Mouse (Mus musculus) induced T-regulatory cell, adult 2 months (primary cell): ENCODE measurements around the gene Srsf2.
"Not testable (repeated sequence)": the region's sequence is repeated elsewhere in the genome, so short reads cannot be mapped to it uniquely, and the experiment has no call there.

Experiments
- DNase-seq: peaks from one replicate; pipeline ENCODE4 v3.0.0-alpha.2; 2012; ENCODE audit warnings: low read depth

Srsf2 gene

DNA sequence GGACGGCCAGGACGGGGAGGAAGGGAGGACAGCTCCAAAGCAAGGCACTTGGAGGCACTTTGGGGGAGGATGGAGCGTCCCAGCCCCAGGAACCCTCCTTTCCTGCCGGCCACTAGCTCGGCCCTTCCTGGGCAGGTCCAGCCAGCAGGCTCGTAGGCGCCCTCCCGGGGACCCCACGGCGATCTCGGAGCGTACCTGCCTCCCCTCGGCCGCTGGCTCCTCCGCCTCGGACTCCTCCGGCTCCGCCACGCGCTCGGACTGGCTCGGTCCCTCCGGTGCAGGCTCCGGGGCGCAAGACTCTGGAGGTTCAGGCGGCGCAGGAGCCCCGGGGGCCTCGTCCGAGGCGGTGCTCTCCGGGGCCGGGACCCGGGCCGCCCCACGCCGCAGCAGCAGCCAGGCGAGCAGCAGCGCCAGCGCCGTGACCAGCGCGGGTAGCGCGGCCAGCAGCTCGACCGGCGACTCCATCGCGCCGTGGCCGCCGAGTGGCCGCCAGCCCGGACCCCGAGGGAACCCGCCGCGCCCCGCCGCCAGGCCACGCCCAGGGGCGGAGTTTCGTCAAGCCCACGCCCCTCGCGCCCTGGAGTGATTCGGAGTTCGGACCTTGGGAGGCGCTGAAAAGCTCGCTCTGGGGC is 25.2 kb downstream of the Srsf2 start, which contains the start of gene Mxra7:
Gene Mxra7, minus strand, starts transcription at position 513 of the 632 bp plus-strand sequence.
- peak; percentile 64 for DNase-seq

GRCm38 (mm10) chr11:116826550-116827504 is 26.1 kb downstream of the Srsf2 start:
- DNase-seq: no peak

- DNase-seq: no peak
Measured at GRCm38 (mm10) chr11:116825230-116825629, 27.7 kb downstream of the Srsf2 start.

DNA sequence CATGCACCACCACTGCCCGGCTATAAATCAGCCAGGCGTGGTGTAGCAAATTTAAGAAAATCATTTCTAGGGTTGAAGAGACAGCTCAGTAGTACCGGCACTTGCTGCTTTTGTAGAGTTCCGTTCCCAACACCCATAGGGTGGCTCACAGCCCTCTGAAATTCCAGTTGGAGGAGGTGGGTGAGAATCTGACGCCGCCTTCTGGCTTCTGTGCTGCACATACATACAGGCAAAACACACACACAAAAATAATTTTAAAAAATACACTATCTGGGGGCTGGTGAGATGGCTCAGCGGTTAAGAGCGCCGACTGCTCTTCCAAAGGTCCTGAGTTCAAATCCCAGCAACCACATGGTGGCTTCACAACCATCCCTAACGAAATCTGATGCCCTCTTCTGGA is 29.0 kb downstream of the Srsf2 start:
- not testable (repeated sequence) for DNase-seq

GRCm38 (mm10) chr11:116823255-116823654 is 29.6 kb downstream of the Srsf2 start:
- no peak for DNase-seq

DNA sequence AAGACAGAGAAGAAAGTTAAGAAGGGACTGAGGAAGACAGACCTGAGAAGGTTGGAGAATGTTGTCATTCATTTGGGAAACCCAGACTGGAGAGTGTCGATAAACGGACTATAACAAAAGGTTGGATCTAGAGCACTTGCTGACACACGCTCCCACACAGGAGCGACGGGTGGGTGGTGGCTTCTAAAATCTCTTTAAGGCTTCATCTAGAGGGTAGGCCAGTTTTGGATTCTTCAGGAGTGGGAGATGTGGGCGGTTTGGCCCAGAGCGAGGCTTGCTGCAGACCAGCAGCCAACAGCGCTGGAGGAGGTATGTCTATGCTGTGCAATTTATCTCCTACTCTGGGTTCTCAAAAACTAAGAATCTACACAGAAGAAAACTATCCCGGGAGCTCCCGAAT is 30.3 kb downstream of the Srsf2 start:
- no peak for DNase-seq

DNA sequence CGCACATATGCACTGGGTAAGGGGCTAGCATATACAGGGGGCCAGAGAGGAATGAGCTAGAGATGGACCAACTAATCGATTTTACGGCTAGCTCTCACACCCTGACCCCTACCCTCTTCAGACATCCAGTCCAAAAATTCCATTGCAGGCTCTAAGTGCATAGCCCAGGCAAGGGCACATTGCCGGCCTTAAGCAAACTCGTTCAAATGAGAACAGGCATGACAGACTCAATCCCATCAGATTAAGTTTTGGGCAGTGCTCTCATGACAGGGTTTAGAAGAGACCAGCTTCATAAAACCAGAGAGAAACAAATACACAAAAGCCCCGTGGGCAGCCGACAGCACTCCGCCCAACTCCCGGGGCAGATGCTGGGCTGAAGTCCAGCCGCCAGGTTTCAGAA is 30.7 kb downstream of the Srsf2 start:
- no peak for DNase-seq

DNA sequence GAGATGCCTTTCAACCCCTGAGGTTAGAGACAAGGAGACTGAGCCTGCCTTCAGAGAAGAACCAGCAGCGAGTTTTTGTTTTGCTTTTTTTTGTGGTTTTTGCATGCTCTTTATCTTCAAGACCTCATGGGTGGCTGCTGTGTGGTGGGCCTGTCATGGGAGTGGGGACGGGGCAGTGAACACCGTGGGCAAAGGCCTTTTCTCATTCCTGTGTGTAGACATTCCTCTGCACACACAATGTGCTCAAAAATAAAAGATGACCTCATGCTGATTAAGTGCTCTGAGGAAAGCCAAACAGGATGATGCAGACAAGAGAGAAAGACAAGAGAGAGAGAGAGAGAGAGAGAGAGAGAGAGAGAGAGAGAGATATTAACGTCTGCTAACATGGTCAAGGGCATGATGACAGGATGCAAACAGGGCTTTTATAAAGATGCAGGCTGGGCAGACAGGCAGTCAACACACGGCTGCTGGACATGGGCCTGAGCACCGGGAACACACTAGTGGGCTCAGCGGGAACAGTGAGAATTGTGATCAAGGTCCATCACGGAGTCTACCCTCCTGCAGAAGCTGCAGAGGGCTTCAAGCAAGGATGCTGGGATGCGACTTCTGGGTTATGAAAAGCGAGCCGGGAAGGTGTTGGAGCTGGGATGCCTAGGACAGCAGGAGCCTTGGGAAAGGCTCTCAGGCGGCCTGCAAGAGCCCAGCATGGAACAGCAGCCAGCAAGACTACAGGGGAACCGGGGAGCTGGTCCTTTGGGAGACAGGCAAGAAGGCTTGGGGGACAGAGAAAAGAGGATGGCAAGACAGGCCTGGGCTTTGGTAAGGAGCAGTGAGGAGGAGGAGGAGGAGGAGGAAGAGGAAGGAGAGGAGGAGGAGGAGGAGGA is 31.6 kb downstream of the Srsf2 start:
- DNase-seq: no peak

GRCm38 (mm10) chr11:116819932-116820593 is 32.8 kb downstream of the Srsf2 start:
- DNase-seq: no peak

GRCm38 (mm10) chr11:116818722-116819121 is 34.2 kb downstream of the Srsf2 start:
- no peak for DNase-seq

GRCm38 (mm10) chr11:116817567-116817966 is 35.3 kb downstream of the Srsf2 start:
- no peak for DNase-seq

GRCm38 (mm10) chr11:116816769-116817168 is 36.1 kb downstream of the Srsf2 start:
- no peak for DNase-seq

DNA sequence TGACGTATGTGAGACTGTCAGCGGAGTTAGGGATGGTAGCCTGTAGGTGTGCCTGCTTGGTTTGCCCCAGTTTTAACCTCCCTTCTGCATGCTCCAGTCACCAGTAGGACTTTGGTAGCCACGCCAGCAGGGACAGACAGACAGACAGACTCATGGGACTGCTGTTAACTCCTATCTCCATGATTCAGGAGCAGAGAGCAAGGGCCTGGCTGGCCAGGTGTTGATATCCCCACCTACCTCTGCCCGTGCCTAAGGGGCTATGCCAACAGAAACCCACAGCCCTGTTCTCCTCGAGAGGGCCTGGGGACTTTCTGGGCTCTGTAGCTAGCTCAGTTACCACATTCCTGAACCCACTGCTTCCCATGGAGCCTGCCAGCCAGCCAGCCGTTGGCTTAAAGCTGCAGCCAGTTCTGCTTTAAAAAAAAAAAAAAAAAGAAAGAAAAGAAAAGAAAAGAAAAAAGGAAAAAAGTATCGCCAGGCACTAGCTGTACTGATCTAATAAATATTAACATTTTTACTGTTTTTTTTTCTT is 37.9 kb downstream of the Srsf2 start:
- DNase-seq: no peak

- no peak for DNase-seq
Measured at GRCm38 (mm10) chr11:116814076-116814883, 38.6 kb downstream of the Srsf2 start.

DNA sequence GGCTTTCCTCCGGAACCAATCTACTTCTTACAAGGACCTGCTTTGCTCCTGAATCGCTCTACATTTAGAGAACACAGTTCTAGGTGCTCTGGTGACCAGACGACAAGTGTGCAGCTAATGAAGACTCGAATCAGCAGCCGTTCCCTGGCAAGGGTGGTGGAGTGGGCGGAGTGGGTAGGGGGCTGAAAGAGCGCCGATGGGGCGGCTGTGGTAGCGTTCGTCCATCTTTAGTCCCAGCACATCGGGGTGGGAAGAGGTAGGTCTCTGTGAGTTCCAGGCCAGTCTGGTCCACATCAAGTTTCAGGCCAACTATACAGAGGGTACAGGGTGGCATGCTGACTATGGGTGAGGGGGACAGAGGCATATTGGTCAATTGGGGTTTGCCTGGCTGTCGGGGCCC is 39.3 kb downstream of the Srsf2 start:
- no peak for DNase-seq

GRCm38 (mm10) chr11:116812793-116813529 is 39.9 kb downstream of the Srsf2 start:
- DNase-seq: no peak

DNA sequence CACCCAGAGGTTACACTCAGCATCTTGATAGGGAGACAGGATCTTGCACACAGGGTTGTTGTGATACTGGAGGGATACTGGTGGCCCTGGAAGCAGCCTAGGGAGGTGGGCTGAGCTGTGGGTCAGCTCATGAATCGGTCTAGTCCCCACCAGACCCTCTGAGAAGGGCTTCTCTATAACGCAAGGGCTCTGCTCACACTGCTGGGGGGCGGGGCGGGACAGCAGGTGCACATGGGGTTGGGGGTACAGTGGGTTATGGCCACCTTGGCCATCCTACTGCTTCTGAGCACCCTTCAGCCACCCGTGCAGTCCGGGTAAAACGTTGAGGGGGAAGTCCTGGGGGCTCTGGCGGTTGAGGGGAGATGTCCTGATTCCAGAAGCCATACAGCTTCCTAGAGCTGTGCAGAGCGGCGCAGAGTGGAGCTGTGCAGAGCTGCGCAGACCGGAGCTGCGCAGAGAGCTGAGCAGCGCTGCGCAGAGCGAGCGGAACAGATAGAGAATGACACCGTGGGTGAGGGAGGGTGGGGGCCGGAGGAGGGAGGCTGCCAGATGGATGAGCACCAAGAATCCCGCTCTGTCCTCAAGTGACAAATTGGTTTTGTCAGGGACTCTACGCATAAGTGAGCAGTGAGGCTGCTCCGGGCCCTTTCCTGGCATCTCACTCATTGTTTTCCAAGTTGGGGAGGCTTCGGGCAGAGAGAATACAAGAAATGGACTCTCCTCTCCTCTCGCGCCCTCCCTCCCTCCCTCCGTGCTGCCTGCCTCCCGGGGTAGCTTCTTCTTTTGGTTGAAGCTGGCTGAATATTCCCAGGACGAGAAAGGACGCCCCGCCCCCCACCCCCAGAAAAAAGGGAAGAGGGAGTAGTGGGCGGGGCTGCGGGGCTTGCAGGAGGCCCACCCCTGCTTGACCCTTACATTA is 41.7 kb downstream of the Srsf2 start:
- peak; percentile 57 for DNase-seq

- DNase-seq: no peak
Measured at GRCm38 (mm10) chr11:116810528-116810927, 42.4 kb downstream of the Srsf2 start.

- peak; percentile 33 for DNase-seq
Measured at GRCm38 (mm10) chr11:116809520-116809919, 43.4 kb downstream of the Srsf2 start.
